In the genomic region with DNA sequence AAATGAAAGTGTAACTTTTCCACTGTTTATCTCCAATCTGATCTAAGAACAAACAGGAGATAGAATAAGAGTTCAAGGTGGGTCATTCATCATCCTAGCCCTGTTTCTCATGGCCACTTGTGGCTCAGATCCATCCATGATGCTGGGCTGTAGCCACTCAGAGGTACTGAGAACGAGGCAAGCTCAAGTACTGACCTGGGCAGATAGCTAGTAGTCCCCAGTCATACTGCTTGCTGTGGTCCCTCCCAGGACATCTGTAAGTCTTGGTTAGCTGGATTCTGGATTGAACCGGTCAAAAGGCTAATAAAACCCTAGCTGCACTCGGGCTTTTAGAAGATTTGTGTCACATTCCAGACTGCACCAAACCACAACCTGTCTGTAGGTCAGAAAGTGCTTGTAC, we compare ENCODE assay signal across 19 mouse cellular contexts. TPM values are rescaled to one million over a fixed set of nuclear protein-coding genes. Genes with fewer than 3 reads are reported as not detected.
DNase-seq lines count a peak whose midpoint lies in the region; ATAC-seq and TF ChIP-seq lines count a peak whose summit lies in the region.
"Had no signal": no experiment of that assay in that cellular context is flagged by ENCODE, and none has a peak within 500 bp of the region (broad histone marks: within the 10 kb centered on the region; RNA-seq: fewer than 3 reads in every experiment).

No protein-coding gene starts in this region.

- ATAC-seq in Patski = peak; percentile 39
- ATAC-seq: activated CD4-positive, CD25-positive, alpha-beta regulatory T cell, adult 4 months; CD4-positive, CD25-positive, alpha-beta regulatory T cell, adult 4 months; forebrain, embryonic 15.5 days; intestine, embryonic 15.5 days had no signal

- in situ Hi-C loops in Patski (cut with MboI; ENCODE audit: low pct_unique_long_range_greater_than_20kb) = no loop called here

- H3K27me3 ChIP-seq in Patski = no peaks in the 10 kb centered on the region
- H3K27me3 ChIP-seq: forebrain, embryonic 15.5 days had no signal

- DNase-seq in adrenal gland, postnatal 10 days = peak; percentile 46
- DNase-seq in adrenal gland, postnatal 36 days = no peak
- DNase-seq in 3T3-L1 (ENCODE audit: low read depth, low spot score) = peak; percentile 88
- no peak for DNase-seq in Patski (ENCODE audit: low read depth, low spot score)
- peak; percentile 6 for DNase-seq in fibroblast of lung, adult 2 months (ENCODE audit: low read depth)
- no peak for DNase-seq in spleen, postnatal 36 days (ENCODE audit: low spot score in 2 of 2)
- DNase-seq in layer of hippocampus, adult 9-10 months (ENCODE audit: low spot score) = no peak
- DNase-seq: B cell, adult 2 months; cerebellum, adult 18-20 months; cerebellum, adult 9-11 months; cerebellum, postnatal 36 days; gastrocnemius, postnatal 36 days; heart, adult 18-20 months; heart, postnatal 14 days; kidney, adult 18-20 months had no signal

- CTCF ChIA-PET in Patski (lab: Charles Lee) = no interaction called here

- TF ChIP-seq CTCF in Patski (IDR thresholded peaks at IDR 0.05) = no peak

- POLR2A ChIA-PET in Patski (lab: Charles Lee) = no interaction called here

RNA-seq across cellular contexts. Expression of gene Meis2, which starts 12.1 kb away (rescaled TPM):
- 100 to 1,000 TPM in 1 of 2 experiments, 10 to 100 TPM in 1; 93.8 to 104 TPM for total RNA-seq in adrenal gland, postnatal 10 days (2021)
- total RNA-seq in adrenal gland, postnatal 36 days (2021) = 100 to 1,000 TPM; 224 to 238 TPM
- polyA plus RNA-seq in Patski (2021) = 52.9 TPM
- polyA plus RNA-seq: CD4-positive, CD25-positive, alpha-beta regulatory T cell, adult 4 months had no signal

Comparison
In these comparisons a context has a peak if more than half of its experiments do, and no peak if none do; other contexts are left out.
1. DNase-seq: peak in adrenal gland, postnatal 10 days (single experiment), 3T3-L1 (single experiment) and fibroblast of lung, adult 2 months (single experiment); none in adrenal gland, postnatal 36 days (0 of 2), Patski (single experiment), spleen, postnatal 36 days (0 of 2) and layer of hippocampus, adult 9-10 months (single experiment).